Mouse (Mus musculus): Measurements from ENCODE around the gene Lce1k.
"Not testable (repeated sequence)": the region's sequence is repeated elsewhere in the genome, so short reads cannot be mapped to it uniquely, and the experiment has no call there.

DNA sequence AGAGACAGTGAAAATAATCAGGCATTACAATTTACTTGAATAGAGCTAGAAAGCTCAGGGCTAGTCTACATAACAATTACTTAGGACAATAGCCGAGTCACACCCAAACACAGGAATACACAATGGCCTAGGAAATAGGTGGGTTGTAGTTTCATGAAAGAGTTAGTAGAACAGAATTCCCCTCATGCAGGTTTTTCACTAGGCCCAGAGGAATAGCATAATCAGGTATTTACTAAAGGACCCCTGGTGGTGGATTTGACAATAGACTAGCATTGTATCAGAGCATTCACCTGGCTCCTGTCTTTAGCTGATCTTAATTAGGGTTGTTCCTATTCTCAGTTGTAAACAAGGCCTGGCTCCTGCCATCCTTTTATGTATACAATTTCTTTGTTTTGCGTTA lies 8.3 kb upstream of the Lce1k start:
- not testable (repeated sequence) for TF ChIP-seq CTCF (IDR thresholded peaks at IDR 0.05; ENCODE audit: borderline replicate concordance, insufficient read depth, low read depth, low read length); POLR2A (IDR thresholded peaks at IDR 0.05; ENCODE audit: borderline replicate concordance, insufficient read depth, low read length)
